Mouse (Mus musculus): ENCODE data around the gene Ascl2. TPM values are rescaled to one million over a fixed set of nuclear protein-coding genes. Genes with fewer than 3 reads are reported as not detected.

Ascl2 gene
- total RNA-seq, 2 experiments from 2014 or later = not detected

DNA sequence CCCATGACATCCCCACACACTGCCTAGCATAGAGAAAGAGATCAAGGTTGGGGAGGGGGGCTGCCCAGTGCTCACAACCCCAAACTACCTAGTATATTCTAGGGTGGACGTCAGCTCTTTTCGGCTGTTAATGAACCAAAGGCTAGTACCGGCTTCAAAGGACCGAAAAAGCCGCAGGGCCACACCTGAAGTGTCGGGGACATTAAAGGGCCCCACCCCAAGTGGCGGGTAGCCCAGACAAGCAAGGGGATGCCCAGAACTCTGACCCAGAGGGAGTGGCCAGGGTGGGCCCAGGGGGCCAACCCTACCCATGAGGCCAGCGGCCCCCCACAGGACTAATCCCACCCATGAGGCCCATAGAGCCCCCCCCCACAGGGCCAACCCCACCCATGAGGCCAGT, 41.8 kb downstream of the Ascl2 start:
- ATAC-seq (replicated peaks; ENCODE audit: low FRiP score, poor library complexity, severe bottlenecking) = no peak

DNA sequence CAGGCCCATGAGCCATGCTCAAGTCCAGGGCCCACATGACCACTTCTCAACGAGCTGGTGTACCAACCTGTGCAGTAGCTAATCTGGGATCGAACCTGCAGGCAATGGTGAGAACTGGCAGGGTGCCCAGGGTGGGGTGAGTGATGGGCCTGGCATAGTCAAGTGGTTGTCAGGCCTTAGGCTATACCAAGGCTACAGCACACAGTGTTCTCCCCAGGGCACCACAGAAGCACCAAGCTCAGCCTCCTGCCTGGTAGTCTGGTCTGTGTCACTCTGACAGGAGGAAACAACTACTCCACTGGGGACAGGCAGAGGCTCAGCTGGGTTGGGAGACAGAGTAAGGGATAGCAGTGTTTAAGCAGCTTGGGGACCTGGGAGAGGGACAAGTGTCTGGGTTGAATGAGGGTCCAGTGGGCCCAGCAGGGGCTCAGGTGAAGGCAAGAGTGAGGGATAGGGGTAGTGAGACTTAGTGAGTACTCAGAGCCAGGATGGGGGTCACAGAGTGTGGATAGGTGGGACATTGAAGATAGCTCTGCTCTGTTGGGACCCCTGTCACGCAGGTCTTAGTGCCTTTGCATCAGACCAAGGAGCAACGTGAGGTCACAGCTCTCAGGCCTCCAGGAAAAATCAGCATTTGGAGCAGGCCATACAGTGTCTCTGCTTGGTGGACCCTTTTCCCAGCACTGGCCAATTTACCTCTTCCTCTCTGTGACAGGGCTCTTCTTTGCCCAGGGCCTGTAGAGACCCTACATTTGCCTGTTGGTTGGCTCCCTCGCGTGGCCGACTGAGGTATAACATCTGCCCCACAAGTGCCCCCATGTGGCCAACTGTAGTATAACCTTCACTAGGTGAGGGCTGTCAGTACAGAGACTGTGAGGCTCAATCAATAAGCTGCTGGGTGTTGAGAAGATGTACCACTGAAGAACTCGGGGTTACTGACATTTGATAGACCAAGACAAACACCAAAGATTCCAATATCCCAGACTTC, 50.1 kb downstream of the Ascl2 start:
- ATAC-seq (replicated peaks; ENCODE audit: low FRiP score, poor library complexity, severe bottlenecking) = peak; percentile 81

- ATAC-seq (replicated peaks; ENCODE audit: low FRiP score, poor library complexity, severe bottlenecking) = no peak
Measured at GRCm38 (mm10) chr7:142917659-142918058, 51.4 kb downstream of the Ascl2 start.

Other genes with a start within 250 kb of the Ascl2 start
- not detected in 2 replicates for gene Ins2, start 225.9 kb downstream of the Ascl2 start, total RNA-seq (2015; ENCODE audit: low replicate concordance)
- gene Ins2, start 225.9 kb downstream of the Ascl2 start, total RNA-seq (2017; ENCODE audit: low replicate concordance) = not detected in 2 replicates
- gene Th, start 38.1 kb downstream of the Ascl2 start, total RNA-seq (2015; ENCODE audit: low replicate concordance) = not detected in 2 replicates
- gene Th, start 38.1 kb downstream of the Ascl2 start, total RNA-seq (2017; ENCODE audit: low replicate concordance) = not detected in 2 replicates
- 69.6 and 81.1 TPM in 2 replicates for gene Tspan32, start 35.8 kb upstream of the Ascl2 start, total RNA-seq (2015; ENCODE audit: low replicate concordance)
- 47.7 and 48.9 TPM in 2 replicates for gene Tspan32, start 35.8 kb upstream of the Ascl2 start, total RNA-seq (2017; ENCODE audit: low replicate concordance)
- 102 and 110 TPM in 2 replicates for gene Cd81, start 83.5 kb upstream of the Ascl2 start, total RNA-seq (2015; ENCODE audit: low replicate concordance)
- 92.2 and 202 TPM in 2 replicates for gene Cd81, start 83.5 kb upstream of the Ascl2 start, total RNA-seq (2017; ENCODE audit: low replicate concordance)
- 10.9 and 13.7 TPM in 2 replicates for gene Tssc4, start 100.0 kb upstream of the Ascl2 start, total RNA-seq (2015; ENCODE audit: low replicate concordance)
- 6.2 and 21.0 TPM in 2 replicates for gene Tssc4, start 100.0 kb upstream of the Ascl2 start, total RNA-seq (2017; ENCODE audit: low replicate concordance)
- gene Trpm5, start 125.4 kb upstream of the Ascl2 start, total RNA-seq (2015; ENCODE audit: low replicate concordance) = not detected in 2 replicates
- gene Trpm5, start 125.4 kb upstream of the Ascl2 start, total RNA-seq (2017; ENCODE audit: low replicate concordance) = not detected in 2 replicates
- gene Kcnq1, start 137.1 kb upstream of the Ascl2 start, total RNA-seq (2015; ENCODE audit: low replicate concordance) = not detected in 2 replicates
- not detected in 2 replicates for gene Kcnq1, start 137.1 kb upstream of the Ascl2 start, total RNA-seq (2017; ENCODE audit: low replicate concordance)

All from erythroid progenitor cell, adult 5-6 weeks (primary cell).